Mouse (Mus musculus) kidney, adult 2 months (tissue): Measurements from ENCODE around the gene Scarb1. TPM values are rescaled to one million over a fixed set of nuclear protein-coding genes. Genes with fewer than 3 reads are reported as not detected.

Experiments used
- DNase-seq: peaks from one replicate; pipeline ENCODE4 v3.0.0; 2021
- H3K27ac ChIP-seq: fragments of 200-500 bp; 2 replicates; pipeline ENCODE4 v1.5.1; 2012; ENCODE audit warnings: low read depth, low read length, control low read depth, inconsistent platforms; ENCODE audit not compliant: insufficient read depth
- H3K27me3 ChIP-seq: fragments of 200-500 bp; replicated peaks from 2 replicates; pipeline ENCODE4 v1.6.1; 2012; ENCODE audit warnings: mild to moderate bottlenecking, moderate library complexity, low read length, inconsistent platforms; ENCODE audit not compliant: control insufficient read depth, insufficient read depth
- H3K36me3 ChIP-seq: fragments of 200-500 bp; 2 replicates; pipeline ENCODE4 v1.6.1; 2012; ENCODE audit warnings: mild to moderate bottlenecking, moderate library complexity, low read length, inconsistent platforms; ENCODE audit not compliant: control insufficient read depth, insufficient read depth
- H3K4me1 ChIP-seq: fragments of 200-500 bp; 2 replicates; pipeline ENCODE4 v1.6.1; 2011; ENCODE audit warnings: low read length; ENCODE audit not compliant: control insufficient read depth, insufficient read depth
- H3K4me3 ChIP-seq: fragments of 200-500 bp; 2 replicates; pipeline ENCODE4 v1.5.1; 2011; ENCODE audit warnings: mild to moderate bottlenecking, low read depth, low read length, control low read depth; ENCODE audit not compliant: insufficient read depth
- CTCF ChIP-seq: fragments of 200-500 bp; conservative IDR thresholded peaks from 2 replicates; pipeline ENCODE4 v1.5.1; 2011; ENCODE audit warnings: low read depth, mild to moderate bottlenecking, control low read depth, low read length, moderate library complexity, mixed read lengths; ENCODE audit not compliant: insufficient read depth, insufficient read length
- POLR2A ChIP-seq: fragments of 200-500 bp; IDR thresholded peaks from one replicate; pipeline ENCODE4 v1.6.1; 2011; ENCODE audit warnings: low read depth, low read length, control low read depth
- WGBS: fragments of 180-500 bp; shearing (Covaris S2); methylation state at CpG from one replicate; pipeline ENCODE4 v1.1.7; 2018; 5-methylcytosine and 5-hydroxymethylcytosine counted together
- polyA plus RNA-seq: library from polyadenylated mRNA; depleted of rRNA; stranded (reverse); fragments of >200 nt; gene quantifications from 2 replicates; pipeline ENCODE4 v1.2.3, GENCODE M21; 2012

The Scarb1 gene
- polyA plus RNA-seq, 1 experiment = 35.5 TPM

GRCm38 (mm10) chr5:125323939-125324480, 16.9 kb downstream of the Scarb1 start:
- H3K27me3 ChIP-seq = no peaks in the 10 kb centered on the region
- no peak for TF ChIP-seq CTCF
- no peak for TF ChIP-seq POLR2A
- H3K4me1 ChIP-seq = no peaks in the 10 kb centered on the region
- no peaks in the 10 kb centered on the region for H3K36me3 ChIP-seq
- no peak overlapping the region for H3K4me3 ChIP-seq
- no peak for DNase-seq
- no peak overlapping the region for H3K27ac ChIP-seq
- WGBS = 69% methylated on average over 7 of the region's 7 CpGs

GRCm38 (mm10) chr5:125323128-125323527, 17.8 kb downstream of the Scarb1 start:
- TF ChIP-seq CTCF (no peak), POLR2A (no peak)
- H3K4me1 ChIP-seq = no peaks in the 10 kb centered on the region
- H3K4me3 ChIP-seq = no peak overlapping the region
- H3K27me3 ChIP-seq = no peaks in the 10 kb centered on the region
- WGBS = 82% methylated on average over 6 of the region's 6 CpGs
- DNase-seq = no peak
- no peaks in the 10 kb centered on the region for H3K36me3 ChIP-seq
- H3K27ac ChIP-seq = no peak overlapping the region

- no peaks in the 10 kb centered on the region for H3K36me3 ChIP-seq
- H3K27ac ChIP-seq = no peak overlapping the region
- H3K4me3 ChIP-seq = no peak overlapping the region
- H3K4me1 ChIP-seq = no peaks in the 10 kb centered on the region
- H3K27me3 ChIP-seq = no peaks in the 10 kb centered on the region
- no peak for DNase-seq
- WGBS = 85% methylated on average over 3 of the region's 3 CpGs
- TF ChIP-seq POLR2A = no peak
- TF ChIP-seq CTCF = no peak
These were observed 19.1 kb downstream of the Scarb1 start for GRCm38 (mm10) chr5:125321836-125322235.

- DNase-seq = peak; percentile 86
- Histone ChIP-seq H3K36me3 (no peaks in the 10 kb centered on the region), H3K4me3 (no peak overlapping the region), H3K27ac (peak overlapping the region; percentile 21; the same call in 1 of the 2 replicates), H3K4me1 (no peaks in the 10 kb centered on the region), H3K27me3 (no peaks in the 10 kb centered on the region)
- no peak for TF ChIP-seq POLR2A
- no peak for TF ChIP-seq CTCF
- 67% methylated on average over 16 of the region's 16 CpGs for WGBS
These were observed 21.7 kb downstream of the Scarb1 start for GRCm38 (mm10) chr5:125319057-125319800.

- Histone ChIP-seq H3K4me3 (no peak overlapping the region), H3K27me3 (no peaks in the 10 kb centered on the region), H3K36me3 (no peaks in the 10 kb centered on the region), H3K27ac (no peak overlapping the region), H3K4me1 (peaks cover 4% of the 10 kb centered on the region; the same call in 1 of the 2 replicates)
- no peak for TF ChIP-seq CTCF
- TF ChIP-seq POLR2A = no peak
- WGBS = 82% methylated on average over 8 of the region's 8 CpGs
- no peak for DNase-seq
These were observed 22.9 kb downstream of the Scarb1 start for GRCm38 (mm10) chr5:125317953-125318352.

- no peak overlapping the region for H3K27ac ChIP-seq
- H3K36me3 ChIP-seq = no peaks in the 10 kb centered on the region
- H3K4me1 ChIP-seq = peaks cover 5% of the 10 kb centered on the region; the same call in 1 of the 2 replicates
- TF ChIP-seq POLR2A (no peak), CTCF (no peak)
- no peak overlapping the region for H3K4me3 ChIP-seq
- WGBS = 83% methylated on average over 7 of the region's 7 CpGs
- no peak for DNase-seq
- H3K27me3 ChIP-seq = no peaks in the 10 kb centered on the region
These were observed 23.6 kb downstream of the Scarb1 start for GRCm38 (mm10) chr5:125317296-125317695.

GRCm38 (mm10) chr5:125316771-125317170, 24.1 kb downstream of the Scarb1 start:
- Histone ChIP-seq H3K36me3 (no peaks in the 10 kb centered on the region), H3K4me1 (peaks cover 5% of the 10 kb centered on the region; the same call in 1 of the 2 replicates), H3K27me3 (no peaks in the 10 kb centered on the region), H3K4me3 (no peak overlapping the region), H3K27ac (no peak overlapping the region)
- WGBS = 64% methylated on average over 2 of the region's 2 CpGs
- DNase-seq = no peak
- TF ChIP-seq POLR2A (no peak), CTCF (no peak)
